Mouse (Mus musculus) cerebellum, adult 2 months (tissue): ENCODE measurements at regions not wholly inside any gene's neighbourhood (a gene's known extent, or its start where the extent isn't known, plus 50 kb on each side); places are given as distances from the start of the nearest gene placed in this dataset.

Experiments used
- CTCF ChIP-seq: fragments of 200-500 bp; IDR thresholded peaks from 2 replicates; pipeline ENCODE4 v1.5.1; 2011; ENCODE audit warnings: low read depth, mild to moderate bottlenecking, control low read depth, low read length, moderate library complexity, borderline replicate concordance; ENCODE audit not compliant: insufficient read depth
- POLR2A ChIP-seq: fragments of 200-500 bp; IDR thresholded peaks from 2 replicates; pipeline ENCODE4 v1.6.1; 2011; ENCODE audit warnings: low read length, control low read depth, borderline replicate concordance; ENCODE audit not compliant: insufficient read depth

- no peak for TF ChIP-seq CTCF
- no peak for TF ChIP-seq POLR2A
Measured at GRCm38 (mm10) chr1:90275786-90276520, 72.2 kb downstream of the Ackr3 start.
